Mouse (Mus musculus): ENCODE measurements around the gene Mrpl17. TPM values are rescaled to one million over a fixed set of nuclear protein-coding genes. Genes with fewer than 3 reads are reported as not detected.
"Not testable (repeated sequence)": the region's sequence is repeated elsewhere in the genome, so short reads cannot be mapped to it uniquely, and the experiment has no call there.

The Mrpl17 gene
- polyA plus RNA-seq (2014; fragmentation: Nextera tagmentation; extraction: Ambion mirVana): 274 and 275 TPM in 2 replicates

GRCm38 (mm10) chr7:105810877-105811489 is at the start of gene Mrpl17:
Gene Mrpl17, minus strand, starts transcription at chr7:105811099.
- H3K36me3 ChIP-seq (ENCODE audit: control insufficient read depth, insufficient read depth, low read length): peaks cover 3% of the 10 kb centered on the region; the same call in 1 of the 2 replicates
- peak; percentile 98 for ATAC-seq (replicated peaks; ENCODE audit: low FRiP score)
- under 1% methylated on average over 52 of the region's 52 CpGs for WGBS
- H3K27ac ChIP-seq (ENCODE audit: low read depth, low read length): peak within 1 kb of the TSS; percentile 50
- H3K27me3 ChIP-seq (ENCODE audit: control insufficient read depth, insufficient read depth, low read length): no peaks in the 10 kb centered on the region
- DNase-seq (ENCODE audit: low spot score): peak; percentile 100
- peaks cover 2% of the 10 kb centered on the region; the same call in 1 of the 2 replicates for H3K4me1 ChIP-seq (replicated peaks; ENCODE audit: control insufficient read depth, insufficient read depth, low read length)
- H3K4me2 ChIP-seq (ENCODE audit: low read depth, low read length, severe bottlenecking): peak within 1 kb of the TSS; percentile 74
- no peaks in the 10 kb centered on the region for H3K9me3 ChIP-seq (ENCODE audit: control insufficient read depth, low read length)
- H3K4me3 ChIP-seq (ENCODE audit: low read depth, low read length): peak within 1 kb of the TSS; percentile 76
- H3K9ac ChIP-seq (ENCODE audit: low read length): peak within 1 kb of the TSS; percentile 93

- not testable (repeated sequence) for H3K9ac ChIP-seq (ENCODE audit: low read length); DNase-seq (ENCODE audit: low spot score); H3K36me3 ChIP-seq (ENCODE audit: control insufficient read depth, insufficient read depth, low read length); H3K4me3 ChIP-seq (ENCODE audit: low read depth, low read length); H3K4me2 ChIP-seq (ENCODE audit: low read depth, low read length, severe bottlenecking); ATAC-seq (replicated peaks; ENCODE audit: low FRiP score); H3K27me3 ChIP-seq (ENCODE audit: control insufficient read depth, insufficient read depth, low read length); H3K4me1 ChIP-seq (replicated peaks; ENCODE audit: control insufficient read depth, insufficient read depth, low read length); H3K9me3 ChIP-seq (ENCODE audit: control insufficient read depth, low read length); H3K27ac ChIP-seq (ENCODE audit: low read depth, low read length)
- no CpG with 5 or more reads among the region's 2 CpGs for WGBS
These were observed 45.0 kb upstream of the Mrpl17 start for GRCm38 (mm10) chr7:105855718-105856560.

- Histone ChIP-seq H3K4me2 (ENCODE audit: low read depth, low read length, severe bottlenecking) (no peak overlapping the region), H3K9ac (ENCODE audit: low read length) (no peak overlapping the region), H3K4me3 (ENCODE audit: low read depth, low read length) (no peak overlapping the region), H3K27ac (ENCODE audit: low read depth, low read length) (no peak overlapping the region), H3K4me1 (replicated peaks; ENCODE audit: control insufficient read depth, insufficient read depth, low read length) (no peaks in the 10 kb centered on the region), H3K27me3 (ENCODE audit: control insufficient read depth, insufficient read depth, low read length) (no peaks in the 10 kb centered on the region), H3K9me3 (ENCODE audit: control insufficient read depth, low read length) (no peaks in the 10 kb centered on the region), H3K36me3 (ENCODE audit: control insufficient read depth, insufficient read depth, low read length) (no peaks in the 10 kb centered on the region)
- ATAC-seq (replicated peaks; ENCODE audit: low FRiP score) (no peak), DNase-seq (ENCODE audit: low spot score) (no peak)
- 83% methylated on average over 7 of the region's 7 CpGs for WGBS
These were observed 13.4 kb upstream of the Mrpl17 start for GRCm38 (mm10) chr7:105824281-105824680.

- no peak overlapping the region for H3K27ac ChIP-seq (ENCODE audit: low read depth, low read length)
- no peaks in the 10 kb centered on the region for H3K4me1 ChIP-seq (replicated peaks; ENCODE audit: control insufficient read depth, insufficient read depth, low read length)
- ATAC-seq (replicated peaks; ENCODE audit: low FRiP score) (no peak), DNase-seq (ENCODE audit: low spot score) (no peak)
- H3K9ac ChIP-seq (ENCODE audit: low read length): no peak overlapping the region
- H3K36me3 ChIP-seq (ENCODE audit: control insufficient read depth, insufficient read depth, low read length): no peaks in the 10 kb centered on the region
- H3K27me3 ChIP-seq (ENCODE audit: control insufficient read depth, insufficient read depth, low read length): no peaks in the 10 kb centered on the region
- H3K4me2 ChIP-seq (ENCODE audit: low read depth, low read length, severe bottlenecking): no peak overlapping the region
- H3K4me3 ChIP-seq (ENCODE audit: low read depth, low read length): no peak overlapping the region
- H3K9me3 ChIP-seq (ENCODE audit: control insufficient read depth, low read length): no peaks in the 10 kb centered on the region
- 2% methylated on average over 1 of the region's 1 CpGs for WGBS
These were observed 7.6 kb upstream of the Mrpl17 start for GRCm38 (mm10) chr7:105818483-105818882.

GRCm38 (mm10) chr7:105816736-105817135 is 5.8 kb upstream of the Mrpl17 start:
- no peaks in the 10 kb centered on the region for H3K27me3 ChIP-seq (ENCODE audit: control insufficient read depth, insufficient read depth, low read length)
- H3K9me3 ChIP-seq (ENCODE audit: control insufficient read depth, low read length): no peaks in the 10 kb centered on the region
- no peak overlapping the region for H3K4me3 ChIP-seq (ENCODE audit: low read depth, low read length)
- no peaks in the 10 kb centered on the region for H3K4me1 ChIP-seq (replicated peaks; ENCODE audit: control insufficient read depth, insufficient read depth, low read length)
- H3K36me3 ChIP-seq (ENCODE audit: control insufficient read depth, insufficient read depth, low read length): no peaks in the 10 kb centered on the region
- no peak overlapping the region for H3K9ac ChIP-seq (ENCODE audit: low read length)
- ATAC-seq (replicated peaks; ENCODE audit: low FRiP score) (no peak), DNase-seq (ENCODE audit: low spot score) (no peak)
- no peak overlapping the region for H3K4me2 ChIP-seq (ENCODE audit: low read depth, low read length, severe bottlenecking)
- H3K27ac ChIP-seq (ENCODE audit: low read depth, low read length): no peak overlapping the region

GRCm38 (mm10) chr7:105813326-105813725 is 2.4 kb upstream of the Mrpl17 start:
- 80% methylated on average over 3 of the region's 3 CpGs for WGBS
- H3K4me1 ChIP-seq (replicated peaks; ENCODE audit: control insufficient read depth, insufficient read depth, low read length): peaks cover 2% of the 10 kb centered on the region; the same call in 1 of the 2 replicates
- no peak overlapping the region for H3K4me3 ChIP-seq (ENCODE audit: low read depth, low read length)
- H3K4me2 ChIP-seq (ENCODE audit: low read depth, low read length, severe bottlenecking): no peak overlapping the region
- H3K27ac ChIP-seq (ENCODE audit: low read depth, low read length): no peak overlapping the region
- no peaks in the 10 kb centered on the region for H3K27me3 ChIP-seq (ENCODE audit: control insufficient read depth, insufficient read depth, low read length)
- H3K36me3 ChIP-seq (ENCODE audit: control insufficient read depth, insufficient read depth, low read length): peaks cover 3% of the 10 kb centered on the region; the same call in 1 of the 2 replicates
- no peaks in the 10 kb centered on the region for H3K9me3 ChIP-seq (ENCODE audit: control insufficient read depth, low read length)
- ATAC-seq (replicated peaks; ENCODE audit: low FRiP score) (no peak), DNase-seq (ENCODE audit: low spot score) (no peak)
- H3K9ac ChIP-seq (ENCODE audit: low read length): no peak overlapping the region

DNA sequence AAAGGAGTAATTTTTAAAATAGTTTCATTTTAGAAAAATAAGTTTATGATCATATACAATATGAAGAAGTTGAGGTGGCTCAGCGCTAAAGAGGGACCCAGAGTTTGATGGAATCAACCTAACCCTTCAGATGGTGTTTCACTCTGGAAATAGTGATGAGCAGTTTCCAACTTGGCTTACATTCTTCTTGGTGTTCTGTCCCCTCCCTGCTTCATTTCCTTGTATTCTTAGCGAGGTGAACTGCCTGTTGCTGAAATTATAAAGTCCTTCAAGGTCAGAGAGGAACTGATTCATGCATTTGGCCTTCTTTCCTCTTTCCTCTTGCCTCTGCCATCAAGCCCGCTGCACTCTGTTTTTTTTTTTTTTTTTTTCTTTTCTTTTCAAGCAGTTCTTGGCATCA is 1.7 kb upstream of the Mrpl17 start:
- DNase-seq (ENCODE audit: low spot score): no peak
- WGBS: 89% methylated on average over 3 of the region's 3 CpGs
- Histone ChIP-seq H3K27me3 (ENCODE audit: control insufficient read depth, insufficient read depth, low read length) (no peaks in the 10 kb centered on the region), H3K4me1 (replicated peaks; ENCODE audit: control insufficient read depth, insufficient read depth, low read length) (peaks cover 2% of the 10 kb centered on the region; the same call in 1 of the 2 replicates), H3K27ac (ENCODE audit: low read depth, low read length) (no peak overlapping the region), H3K4me2 (ENCODE audit: low read depth, low read length, severe bottlenecking) (no peak overlapping the region), H3K36me3 (ENCODE audit: control insufficient read depth, insufficient read depth, low read length) (peaks cover 3% of the 10 kb centered on the region; the same call in 1 of the 2 replicates), H3K4me3 (ENCODE audit: low read depth, low read length) (no peak overlapping the region), H3K9me3 (ENCODE audit: control insufficient read depth, low read length) (no peaks in the 10 kb centered on the region), H3K9ac (ENCODE audit: low read length) (no peak overlapping the region)
- no peak for ATAC-seq (replicated peaks; ENCODE audit: low FRiP score)

- no peak overlapping the region for H3K9ac ChIP-seq (ENCODE audit: low read length)
- H3K27me3 ChIP-seq (ENCODE audit: control insufficient read depth, insufficient read depth, low read length): no peaks in the 10 kb centered on the region
- no peak overlapping the region for H3K27ac ChIP-seq (ENCODE audit: low read depth, low read length)
- ATAC-seq (replicated peaks; ENCODE audit: low FRiP score): peak; percentile 13; the same call in 1 of the 2 replicates
- H3K4me3 ChIP-seq (ENCODE audit: low read depth, low read length): no peak overlapping the region
- DNase-seq (ENCODE audit: low spot score): no peak
- H3K4me1 ChIP-seq (replicated peaks; ENCODE audit: control insufficient read depth, insufficient read depth, low read length): peaks cover 2% of the 10 kb centered on the region; the same call in 1 of the 2 replicates
- peaks cover 3% of the 10 kb centered on the region; the same call in 1 of the 2 replicates for H3K36me3 ChIP-seq (ENCODE audit: control insufficient read depth, insufficient read depth, low read length)
- H3K4me2 ChIP-seq (ENCODE audit: low read depth, low read length, severe bottlenecking): no peak overlapping the region
- H3K9me3 ChIP-seq (ENCODE audit: control insufficient read depth, low read length): no peaks in the 10 kb centered on the region
These were observed 617 bp upstream of the Mrpl17 start for GRCm38 (mm10) chr7:105811516-105811915.

All from forebrain, embryonic 11.5 days (tissue).